Mouse (Mus musculus) thymus, adult 2 months (tissue): ENCODE measurements around the gene Ms4a6d. TPM values are rescaled to one million over a fixed set of nuclear protein-coding genes. Genes with fewer than 3 reads are reported as not detected.

Experiments
- DNase-seq: peaks from one replicate; pipeline ENCODE4 v3.0.0; 2021
- H3K27ac ChIP-seq: fragments of 200-500 bp; 2 replicates; pipeline ENCODE4 v1.5.1; 2012; ENCODE audit warnings: low read length, control low read depth; ENCODE audit not compliant: control insufficient read depth, insufficient read depth
- H3K27me3 ChIP-seq: fragments of 200-500 bp; 2 replicates; pipeline ENCODE4 v1.6.1; 2012; ENCODE audit warnings: mild to moderate bottlenecking, low read length, moderate library complexity, mixed read lengths; ENCODE audit not compliant: control insufficient read depth, insufficient read depth
- H3K36me3 ChIP-seq: fragments of 200-500 bp; 2 replicates; pipeline ENCODE4 v1.6.1; 2012; ENCODE audit warnings: mild to moderate bottlenecking, low read length, moderate library complexity; ENCODE audit not compliant: control insufficient read depth, insufficient read depth
- H3K4me1 ChIP-seq: fragments of 200-500 bp; replicated peaks from 2 replicates; pipeline ENCODE4 v1.6.1; 2012; ENCODE audit warnings: low read length; ENCODE audit not compliant: control insufficient read depth, insufficient read depth
- H3K4me3 ChIP-seq: fragments of 200-500 bp; 2 replicates; pipeline ENCODE4 v1.5.1; 2012; ENCODE audit warnings: mild to moderate bottlenecking, low read length, control low read depth, moderate library complexity; ENCODE audit not compliant: control insufficient read depth, insufficient read depth
- CTCF ChIP-seq: fragments of 200-500 bp; IDR thresholded peaks from 2 replicates; pipeline ENCODE4 v1.5.1; 2012; ENCODE audit warnings: mild to moderate bottlenecking, control low read depth, low read length, moderate library complexity, borderline replicate concordance; ENCODE audit not compliant: control insufficient read depth, poor library complexity, insufficient read depth; ENCODE audit errors: extremely low read depth
- POLR2A ChIP-seq: fragments of 200-500 bp; IDR thresholded peaks from 2 replicates; pipeline ENCODE4 v1.6.1; 2012; ENCODE audit warnings: mild to moderate bottlenecking, low read length, control low read depth, moderate library complexity; ENCODE audit not compliant: control insufficient read depth, poor library complexity, insufficient read depth; ENCODE audit errors: extremely low read depth
- WGBS: fragments of 180-500 bp; shearing (Covaris S2); methylation state at CpG from one replicate; pipeline ENCODE4 v1.1.7; 2018; 5-methylcytosine and 5-hydroxymethylcytosine counted together
- polyA plus RNA-seq: library from polyadenylated mRNA; depleted of rRNA; stranded (reverse); fragments of >200 nt; gene quantifications from 2 replicates; pipeline ENCODE4 v1.2.3, GENCODE M21; 2012; rRNA removed

Gene Ms4a6d
- 4.2 and 9.4 TPM in 2 replicates for polyA plus RNA-seq

DNA sequence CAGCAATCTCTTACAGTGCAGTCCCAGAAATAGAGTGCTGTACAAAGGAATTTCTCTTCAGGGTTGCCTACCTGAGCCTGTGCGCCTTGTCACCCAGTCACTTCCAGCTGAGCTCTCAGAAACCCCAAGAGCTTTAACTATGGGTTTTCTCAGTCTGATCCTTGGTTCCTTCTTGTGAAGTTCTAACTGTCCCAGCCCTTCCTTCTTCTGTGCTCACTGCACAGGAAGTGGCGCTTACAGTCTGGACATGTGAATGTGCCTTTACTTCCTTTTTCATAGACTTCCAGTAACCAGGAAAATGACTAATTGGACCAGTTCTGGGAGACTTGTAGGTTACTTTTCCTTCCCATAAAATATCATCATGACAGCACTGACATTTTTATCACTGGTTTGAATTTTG is at the start of gene Ms4a6d:
Gene Ms4a6d (minus strand): TSS at position 247 of the 400 bp plus-strand sequence.
- Histone ChIP-seq H3K4me3 (no peak within 1 kb of the TSS), H3K36me3 (no peaks in the 10 kb centered on the region), H3K27ac (no peak within 1 kb of the TSS), H3K4me1 (no peaks in the 10 kb centered on the region), H3K27me3 (no peaks in the 10 kb centered on the region)
- no peak for DNase-seq
- WGBS, result 74% methylated on average over 2 of the region's 2 CpGs
- no peak for TF ChIP-seq CTCF
- no peak for TF ChIP-seq POLR2A

DNA sequence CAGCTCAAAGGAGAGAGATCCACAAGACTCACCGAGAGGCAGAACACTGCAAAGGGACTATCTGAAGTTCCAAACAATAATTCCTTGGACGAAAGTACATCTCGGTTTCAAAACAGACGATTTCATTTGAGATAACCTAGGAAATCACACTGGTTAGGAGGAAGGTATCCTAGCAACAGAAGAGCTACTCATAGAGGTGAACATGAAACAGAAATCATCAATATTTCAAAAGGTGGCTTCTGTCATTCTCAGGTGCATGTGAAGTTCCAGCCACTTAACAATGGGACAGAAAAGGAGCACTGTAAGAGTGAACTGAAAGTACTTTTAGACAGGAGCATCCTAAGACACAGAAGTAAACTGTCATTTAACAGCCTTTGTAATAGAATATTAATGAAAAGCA is 44.9 kb upstream of the Ms4a6d start:
- Histone ChIP-seq H3K27ac (no peak overlapping the region), H3K27me3 (no peaks in the 10 kb centered on the region), H3K4me1 (no peaks in the 10 kb centered on the region), H3K4me3 (no peak overlapping the region), H3K36me3 (no peaks in the 10 kb centered on the region)
- no peak for DNase-seq
- no peak for TF ChIP-seq CTCF
- no peak for TF ChIP-seq POLR2A
- 90% methylated on average over 4 of the region's 4 CpGs for WGBS

DNA sequence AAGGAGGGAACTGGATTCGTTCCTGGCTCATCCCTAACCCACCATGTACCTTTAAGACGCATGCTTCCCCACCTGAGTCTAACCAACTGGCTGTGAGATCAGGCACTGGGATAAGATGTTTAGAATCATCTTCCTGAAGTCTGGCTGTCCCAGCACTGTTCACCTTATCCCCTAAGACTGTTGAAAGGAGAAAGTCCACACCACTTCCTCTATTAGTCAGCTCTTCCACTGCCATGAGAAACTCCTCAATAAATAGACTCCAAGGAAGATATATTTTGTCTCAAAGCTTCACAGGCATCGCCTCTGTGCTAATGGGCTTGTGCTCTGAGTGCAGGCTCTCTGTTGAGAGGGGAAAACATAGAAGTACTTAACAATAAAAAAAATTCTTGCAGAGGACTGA is 41.5 kb upstream of the Ms4a6d start:
- no peak overlapping the region for H3K27ac ChIP-seq
- 90% methylated on average over 3 of the region's 3 CpGs for WGBS
- no peak overlapping the region for H3K4me3 ChIP-seq
- H3K4me1 ChIP-seq, result no peaks in the 10 kb centered on the region
- no peaks in the 10 kb centered on the region for H3K36me3 ChIP-seq
- no peaks in the 10 kb centered on the region for H3K27me3 ChIP-seq
- TF ChIP-seq CTCF (no peak), POLR2A (no peak)
- no peak for DNase-seq

DNA sequence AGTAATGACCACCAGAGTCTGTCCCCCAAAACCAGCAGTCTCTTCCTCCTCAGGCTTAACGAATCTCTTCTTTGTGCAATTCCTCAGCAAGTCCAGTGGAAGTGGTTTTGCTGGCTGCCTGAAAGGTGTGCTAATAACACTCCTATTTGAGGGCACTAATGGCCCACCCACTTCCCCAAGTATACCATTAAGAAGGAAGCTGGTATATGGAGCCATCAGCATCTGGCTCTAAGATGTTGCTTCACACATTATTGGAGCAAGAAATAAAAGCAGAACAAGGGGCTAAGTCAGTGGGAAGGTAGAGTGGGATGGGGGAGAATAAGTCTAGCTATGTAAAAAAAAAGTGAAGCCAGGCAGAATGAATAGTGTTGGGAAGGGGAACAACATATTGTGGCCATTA is 36.1 kb upstream of the Ms4a6d start, which contains the start of gene Ms4a3:
Gene Ms4a3 (minus strand): TSS at position 120 of the 400 bp plus-strand sequence.
- no peaks in the 10 kb centered on the region for H3K4me1 ChIP-seq
- H3K27me3 ChIP-seq, result no peaks in the 10 kb centered on the region
- no peak for TF ChIP-seq POLR2A
- TF ChIP-seq CTCF, result no peak
- WGBS, result 82% methylated on average over 1 of the region's 1 CpGs
- no peak for DNase-seq
- no peaks in the 10 kb centered on the region for H3K36me3 ChIP-seq
- no peak within 1 kb of the TSS for H3K27ac ChIP-seq
- no peak within 1 kb of the TSS for H3K4me3 ChIP-seq

DNA sequence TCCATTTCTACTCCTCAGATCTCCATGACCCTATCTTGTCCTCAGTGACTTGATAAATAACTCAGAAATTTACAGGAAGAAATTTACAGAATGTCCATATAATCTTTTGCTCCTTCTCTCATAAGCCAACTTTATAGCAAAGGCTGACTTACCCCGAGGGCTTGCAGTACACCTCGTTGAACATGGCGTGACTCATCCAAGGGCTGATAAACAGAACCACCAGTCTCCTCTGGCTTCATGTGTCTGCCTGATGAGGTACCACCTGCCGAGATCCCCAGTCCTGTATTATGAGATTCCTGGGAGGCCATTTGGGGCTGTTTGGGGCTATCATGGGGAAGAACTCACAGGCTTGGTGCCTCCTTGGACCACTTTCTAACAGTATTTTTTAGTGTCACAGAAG is 34.4 kb upstream of the Ms4a6d start:
- no peak overlapping the region for H3K27ac ChIP-seq
- H3K4me3 ChIP-seq, result no peak overlapping the region
- no peak for TF ChIP-seq CTCF
- no peak for TF ChIP-seq POLR2A
- no peaks in the 10 kb centered on the region for H3K4me1 ChIP-seq
- H3K36me3 ChIP-seq, result no peaks in the 10 kb centered on the region
- no peak for DNase-seq
- no peaks in the 10 kb centered on the region for H3K27me3 ChIP-seq
- 88% methylated on average over 4 of the region's 4 CpGs for WGBS

DNA sequence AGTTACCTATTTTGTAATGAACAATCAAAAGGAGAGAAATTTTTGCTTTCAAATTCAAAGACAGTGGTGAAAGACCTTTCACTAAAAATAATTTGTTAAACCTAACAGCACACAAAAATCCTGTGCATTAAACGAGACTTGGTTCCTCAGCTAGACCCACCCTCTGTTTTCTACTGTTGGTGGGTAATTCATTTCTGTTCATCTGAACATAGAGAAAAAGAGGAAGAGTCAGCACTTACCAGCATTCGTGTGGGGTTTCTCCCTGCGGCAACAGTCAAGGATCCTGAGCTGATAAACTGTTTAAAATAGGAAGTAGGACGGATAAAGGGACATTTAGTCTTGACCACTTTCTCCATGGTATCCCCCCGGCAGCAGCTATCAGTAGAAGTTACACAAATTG is 30.9 kb upstream of the Ms4a6d start:
- no peaks in the 10 kb centered on the region for H3K27me3 ChIP-seq
- TF ChIP-seq CTCF (no peak), POLR2A (no peak)
- H3K27ac ChIP-seq, result no peak overlapping the region

DNA sequence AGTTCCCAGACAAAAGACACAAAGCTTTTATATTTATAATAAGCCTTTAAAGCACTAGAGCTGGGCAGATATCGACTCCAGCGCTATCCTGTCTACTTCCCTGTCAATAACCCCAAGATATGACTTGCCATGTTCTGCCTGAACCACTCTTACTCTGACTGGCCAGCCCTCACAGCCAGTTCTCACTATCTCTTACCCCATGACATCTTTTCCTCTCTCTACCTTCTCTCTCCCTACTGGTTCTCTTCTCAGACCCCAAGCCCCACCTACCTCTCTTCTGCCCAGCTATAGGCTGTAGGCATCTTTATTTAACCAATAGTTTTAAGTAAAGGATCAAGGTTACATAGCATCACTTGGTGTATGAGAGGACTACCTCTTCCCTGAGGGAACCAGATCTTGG is 29.7 kb upstream of the Ms4a6d start:
- WGBS, result 88% methylated on average over 2 of the region's 2 CpGs
- H3K4me1 ChIP-seq, result no peaks in the 10 kb centered on the region
- H3K4me3 ChIP-seq, result no peak overlapping the region
- no peaks in the 10 kb centered on the region for H3K36me3 ChIP-seq
- H3K27me3 ChIP-seq, result no peaks in the 10 kb centered on the region
- DNase-seq, result no peak
- no peak overlapping the region for H3K27ac ChIP-seq
- TF ChIP-seq CTCF, result no peak
- no peak for TF ChIP-seq POLR2A

More for the DNA sequence above, 30.9 kb upstream of the Ms4a6d start:
- no peaks in the 10 kb centered on the region for H3K36me3 ChIP-seq
- WGBS, result 21% methylated on average over 5 of the region's 5 CpGs
- H3K4me1 ChIP-seq, result no peaks in the 10 kb centered on the region
- DNase-seq, result no peak
- H3K4me3 ChIP-seq, result no peak overlapping the region
